Mouse (Mus musculus) liver, embryonic 14.5 days (tissue): ENCODE data around the gene Elfn1.

Source experiments
- CTCF ChIP-seq: IDR thresholded peaks from 2 replicates; pipeline ENCODE4 v1.5.1; 2016; ENCODE audit warnings: antibody characterized with exemption, low read depth, control low read depth
- EP300 ChIP-seq: IDR thresholded peaks from 2 replicates; pipeline ENCODE4 v1.6.1; 2016; ENCODE audit warnings: antibody characterized with exemption, low read depth

GRCm38 (mm10) chr5:139945715-139946364 lies 38.1 kb downstream of the Elfn1 start:
- TF ChIP-seq CTCF (no peak), EP300 (no peak)
